Mouse (Mus musculus) spleen, adult 2 months (tissue): ENCODE measurements around the gene Adamtsl5. TPM values are rescaled to one million over a fixed set of nuclear protein-coding genes. Genes with fewer than 3 reads are reported as not detected.
A peak's percentile ranks its signal among the peaks of the same experiment; 100 is the strongest.
"Not testable (repeated sequence)": the region's sequence is repeated elsewhere in the genome, so short reads cannot be mapped to it uniquely, and the experiment has no call there.

Experiments used
- DNase-seq, 2 experiments: peaks; one replicate each; pipeline versions ENCODE4 v3.0.0 to v3.0.0-alpha.2; 2012 to 2021; ENCODE audit warnings: low spot score in 2 of 2, low read depth in 1 of 2
- H3K27ac ChIP-seq: fragments of 200-500 bp; 2 replicates; pipeline ENCODE4 v1.5.1; 2012; ENCODE audit warnings: low read length, inconsistent platforms; ENCODE audit not compliant: insufficient read depth
- H3K27me3 ChIP-seq: fragments of 200-500 bp; 2 replicates; pipeline ENCODE4 v1.6.1; 2012; ENCODE audit warnings: mild to moderate bottlenecking, moderate library complexity, low read length, inconsistent platforms; ENCODE audit not compliant: control insufficient read depth, insufficient read depth
- H3K36me3 ChIP-seq: fragments of 200-500 bp; 2 replicates; pipeline ENCODE4 v1.6.1; 2012; ENCODE audit warnings: mild to moderate bottlenecking, low read length, inconsistent platforms; ENCODE audit not compliant: control insufficient read depth, insufficient read depth
- H3K4me1 ChIP-seq: fragments of 200-500 bp; 2 replicates; pipeline ENCODE4 v1.6.1; 2011; ENCODE audit warnings: inconsistent platforms; ENCODE audit not compliant: control insufficient read depth, insufficient read depth, insufficient read length
- H3K4me3 ChIP-seq: fragments of 200-500 bp; 2 replicates; pipeline ENCODE4 v1.5.1; 2011; ENCODE audit warnings: mild to moderate bottlenecking, inconsistent platforms; ENCODE audit not compliant: insufficient read depth, insufficient read length; ENCODE audit errors: extremely low read depth
- CTCF ChIP-seq: fragments of 200-500 bp; IDR thresholded peaks from 2 replicates; pipeline ENCODE4 v1.5.1; 2011; ENCODE audit warnings: mild to moderate bottlenecking, inconsistent platforms; ENCODE audit not compliant: insufficient read depth, insufficient read length, insufficient replicate concordance; ENCODE audit errors: extremely low read depth
- POLR2A ChIP-seq: fragments of 200-500 bp; IDR thresholded peaks from 2 replicates; pipeline ENCODE4 v1.6.1; 2011; ENCODE audit warnings: low read depth, low read length, inconsistent platforms
- WGBS: fragments of 180-500 bp; shearing (Covaris S2); methylation state at CpG from one replicate; pipeline ENCODE4 v1.1.7; 2018; 5-methylcytosine and 5-hydroxymethylcytosine counted together
- polyA plus RNA-seq: library from polyadenylated mRNA; depleted of rRNA; stranded (reverse); fragments of >200 nt; gene quantifications from 2 replicates; pipeline ENCODE4 v1.2.3, GENCODE M21; 2012

The Adamtsl5 gene
- polyA plus RNA-seq, 1 experiment = 8.8 TPM

- H3K27ac ChIP-seq = no peak overlapping the region
- 39% methylated on average over 11 of the region's 11 CpGs for WGBS
- DNase-seq = no peak
- H3K4me3 ChIP-seq = no peak overlapping the region
- TF ChIP-seq CTCF (no peak), POLR2A (no peak)
- peaks cover 6% of the 10 kb centered on the region; the same call in 1 of the 2 replicates for H3K4me1 ChIP-seq
- H3K27me3 ChIP-seq = peaks cover 23% of the 10 kb centered on the region
- H3K36me3 ChIP-seq = no peaks in the 10 kb centered on the region
Observed at GRCm38 (mm10) chr10:80351896-80352295, 3.7 kb upstream of the Adamtsl5 start.

GRCm38 (mm10) chr10:80350292-80350691 lies 2.1 kb upstream of the Adamtsl5 start:
- H3K27me3 ChIP-seq = peaks cover 19% of the 10 kb centered on the region
- no peak overlapping the region for H3K4me3 ChIP-seq
- no peaks in the 10 kb centered on the region for H3K36me3 ChIP-seq
- WGBS = 2% methylated on average over 7 of the region's 7 CpGs
- TF ChIP-seq POLR2A (no peak), CTCF (peak; percentile 95)
- no peak overlapping the region for H3K27ac ChIP-seq
- peak; percentile 52 to 80 for DNase-seq
- H3K4me1 ChIP-seq = peaks cover 6% of the 10 kb centered on the region

- TF ChIP-seq POLR2A = no peak
- no peak for TF ChIP-seq CTCF
- Histone ChIP-seq H3K36me3 (no peaks in the 10 kb centered on the region), H3K27me3 (peaks cover 25% of the 10 kb centered on the region), H3K27ac (no peak overlapping the region), H3K4me1 (peaks cover 6% of the 10 kb centered on the region), H3K4me3 (no peak overlapping the region)
- DNase-seq = no peak
- 42% methylated on average over 26 of the region's 26 CpGs for WGBS
Observed at GRCm38 (mm10) chr10:80348981-80349380, 769 bp upstream of the Adamtsl5 start.

- H3K4me3 ChIP-seq = no peak overlapping the region; the same call in 1 of the 2 replicates
- no peak overlapping the region for H3K27ac ChIP-seq
- peaks cover 15% of the 10 kb centered on the region for H3K4me1 ChIP-seq
- 13% methylated on average over 17 of the region's 17 CpGs for WGBS
- no peaks in the 10 kb centered on the region for H3K36me3 ChIP-seq
- DNase-seq = no peak
- TF ChIP-seq CTCF (no peak), POLR2A (no peak)
- H3K27me3 ChIP-seq = peaks cover 27% of the 10 kb centered on the region
Observed at GRCm38 (mm10) chr10:80347514-80347967, 671 bp downstream of the Adamtsl5 start.

GRCm38 (mm10) chr10:80345929-80346328 lies 2.3 kb downstream of the Adamtsl5 start:
- H3K27ac ChIP-seq, H3K4me3 ChIP-seq, DNase-seq, H3K36me3 ChIP-seq: not testable (repeated sequence)
- peaks cover 38% of the 10 kb centered on the region for H3K27me3 ChIP-seq
- peaks cover 28% of the 10 kb centered on the region for H3K4me1 ChIP-seq
- 93% methylated on average over 6 of the region's 6 CpGs for WGBS

GRCm38 (mm10) chr10:80345122-80345521 lies 3.1 kb downstream of the Adamtsl5 start:
- no peak overlapping the region for H3K4me3 ChIP-seq
- H3K36me3 ChIP-seq = no peaks in the 10 kb centered on the region
- peak overlapping the region; percentile 45; the same call in 1 of the 2 replicates for H3K27ac ChIP-seq
- under 1% methylated on average over 16 of the region's 16 CpGs for WGBS
- TF ChIP-seq CTCF (no peak), POLR2A (no peak)
- no peak for DNase-seq
- peaks cover 38% of the 10 kb centered on the region for H3K27me3 ChIP-seq
- H3K4me1 ChIP-seq = peaks cover 31% of the 10 kb centered on the region

- Histone ChIP-seq H3K27ac (peak overlapping the region; percentile 73), H3K36me3 (no peaks in the 10 kb centered on the region), H3K4me1 (peaks cover 31% of the 10 kb centered on the region), H3K4me3 (no peak overlapping the region), H3K27me3 (peaks cover 38% of the 10 kb centered on the region)
- TF ChIP-seq POLR2A (no peak), CTCF (no peak)
- 19% methylated on average over 9 of the region's 9 CpGs for WGBS
- DNase-seq = no peak
Observed at GRCm38 (mm10) chr10:80344131-80344661, 4.0 kb downstream of the Adamtsl5 start.
